Mouse (Mus musculus): ENCODE data around the gene Sept9.

The Sept9 gene

DNA sequence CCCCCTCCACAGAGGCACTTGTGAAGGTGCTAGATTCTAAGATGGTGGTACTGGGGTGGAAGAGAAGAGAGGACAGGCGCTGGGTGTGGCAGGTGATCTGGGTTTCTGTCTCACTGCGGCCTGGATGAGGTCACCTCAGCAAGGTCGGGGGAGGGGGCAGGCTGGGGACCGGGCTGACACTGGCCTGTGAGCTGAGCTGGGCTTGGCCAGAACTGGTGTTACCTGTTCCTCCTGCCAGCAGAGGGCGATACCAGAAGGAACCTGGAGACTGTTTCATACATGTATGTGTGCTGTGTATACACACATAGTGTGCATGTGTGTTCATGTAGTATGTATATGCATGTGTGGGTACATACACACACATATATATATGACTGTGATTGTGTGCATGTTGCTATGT, 23.2 kb upstream of the Sept9 start:
- peak; percentile 29 for DNase-seq (ENCODE audit: low spot score)

DNA sequence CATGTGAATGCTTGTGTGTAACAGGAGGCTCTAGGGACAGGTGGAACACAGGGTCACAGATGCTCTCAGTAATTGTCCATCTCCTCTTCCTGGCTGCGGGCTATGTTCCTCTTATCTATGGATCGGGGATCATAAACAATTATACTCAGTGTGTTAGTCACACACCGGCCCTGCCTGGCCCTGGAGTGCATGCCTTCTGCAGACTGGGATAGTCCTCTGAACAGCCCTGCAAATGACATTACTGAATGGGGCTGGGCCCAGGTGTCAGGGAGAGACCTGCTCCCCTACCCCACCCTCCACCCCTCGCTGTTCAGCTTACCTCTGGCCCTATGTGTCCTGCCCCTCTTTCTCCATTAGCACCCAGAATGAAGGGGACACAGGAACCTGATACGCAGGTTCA, 22.6 kb upstream of the Sept9 start:
- no peak for DNase-seq (ENCODE audit: low spot score)

DNA sequence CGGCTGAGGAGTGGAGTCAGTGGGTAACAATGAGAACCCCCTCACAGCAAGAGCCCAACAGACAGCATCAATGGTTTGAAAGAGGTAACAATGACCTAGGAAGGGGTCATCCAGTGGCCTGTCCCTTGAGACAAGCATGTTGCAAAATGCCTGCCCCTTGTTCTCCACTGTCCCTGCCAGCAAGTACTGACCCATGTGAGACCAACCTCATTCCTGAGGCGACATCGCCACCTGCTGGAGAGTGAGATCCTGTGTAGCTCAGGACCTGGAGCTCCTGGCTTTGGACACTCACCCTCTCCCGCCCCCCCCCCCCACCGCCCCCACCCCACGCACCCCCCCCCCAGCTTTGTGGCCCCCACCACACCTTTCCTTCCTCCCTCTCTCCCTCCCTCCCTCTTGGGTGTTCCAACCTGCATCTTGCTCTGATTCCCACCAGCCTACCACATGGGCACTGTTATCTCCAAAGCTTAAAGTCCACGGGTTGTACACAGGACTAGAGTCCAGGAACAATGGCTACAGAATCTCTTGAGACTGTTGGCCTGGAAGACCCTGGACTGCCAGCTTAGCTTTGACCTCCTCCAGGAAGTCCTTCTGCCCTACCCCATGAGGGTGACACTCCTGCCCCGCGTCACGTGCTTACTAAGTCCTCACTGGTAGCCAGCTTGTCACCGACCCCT, 22.0 kb upstream of the Sept9 start:
- DNase-seq (ENCODE audit: low spot score), result peak; percentile 91

DNA sequence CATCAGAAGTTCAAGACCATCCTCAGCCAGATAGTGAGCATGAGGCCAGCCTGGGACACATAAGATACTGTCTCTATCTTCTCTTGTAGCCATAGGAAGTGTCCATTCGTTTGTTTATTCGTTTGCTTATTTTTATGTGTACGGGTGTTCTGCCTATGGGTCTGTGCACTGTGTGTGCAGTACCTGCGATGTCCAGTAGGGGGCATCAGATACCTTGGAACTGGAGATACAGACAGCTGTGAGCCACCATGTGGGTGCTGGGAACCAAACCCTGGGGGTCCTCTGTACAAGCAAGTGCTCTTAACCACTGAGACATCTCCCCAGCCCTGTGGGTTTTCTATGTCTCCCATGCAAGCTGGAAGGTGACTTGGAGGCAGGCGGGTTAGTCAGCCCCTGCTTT, 19.6 kb upstream of the Sept9 start:
- no peak for DNase-seq (ENCODE audit: low spot score)

DNA sequence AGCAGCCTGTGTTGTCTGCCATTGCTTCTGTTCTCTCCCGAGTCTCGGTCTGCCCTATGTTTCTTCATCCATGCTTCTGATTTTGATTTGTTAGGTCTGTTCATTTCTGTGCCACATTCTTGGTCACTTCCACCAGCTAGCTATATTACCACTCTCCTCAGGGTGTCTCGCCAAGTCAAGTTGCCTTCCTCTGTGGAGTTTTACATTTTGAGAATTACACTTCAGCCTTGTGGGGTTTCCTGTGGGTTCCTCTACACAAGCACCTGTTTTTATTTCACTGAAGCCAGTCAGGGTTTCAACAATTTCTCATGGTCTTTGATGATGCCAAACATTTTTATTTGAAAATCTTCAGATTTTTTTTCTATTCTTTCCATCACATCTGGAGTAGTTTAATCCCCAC, 16.7 kb upstream of the Sept9 start:
- no peak for DNase-seq (ENCODE audit: low spot score)

DNA sequence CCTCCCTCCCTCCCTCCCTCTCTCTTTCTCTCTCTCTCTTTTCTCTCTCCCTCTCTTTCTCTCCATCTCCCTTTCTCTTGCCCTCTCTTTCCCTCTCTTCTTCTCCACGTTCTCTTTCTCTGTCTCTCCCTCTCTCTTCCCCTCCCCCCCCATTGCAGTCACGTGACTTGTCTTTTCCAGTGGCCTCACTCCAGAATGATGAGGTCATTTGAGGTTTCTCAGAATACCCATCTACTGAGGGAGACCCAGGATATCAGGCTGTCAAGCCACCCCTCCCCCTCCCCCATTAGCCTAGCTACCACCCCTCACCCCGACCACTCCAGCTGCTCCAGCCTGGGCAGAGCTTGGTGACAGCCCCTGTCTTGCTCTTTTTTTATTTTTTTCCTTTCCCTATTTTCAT, 16.2 kb upstream of the Sept9 start:
- DNase-seq (ENCODE audit: low spot score), result no peak

DNA sequence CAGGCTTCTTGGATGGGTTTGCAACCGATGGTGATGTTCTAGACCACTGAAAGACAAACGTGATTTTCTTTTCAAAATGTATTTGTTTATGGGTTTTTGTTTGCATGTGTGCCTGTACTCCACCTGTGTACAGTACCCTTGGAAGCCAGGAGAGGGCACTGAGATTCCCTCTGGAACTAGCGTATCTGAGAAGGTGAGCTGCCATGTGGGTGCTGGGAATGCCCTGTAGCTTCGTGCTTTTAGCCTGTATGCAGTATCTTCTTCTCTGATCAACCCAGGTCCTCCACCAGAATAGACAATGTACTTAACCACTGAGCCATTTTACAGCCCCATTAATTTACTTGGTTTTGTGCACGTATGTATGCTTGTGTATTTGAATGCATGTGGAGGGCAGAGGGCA, 15.6 kb upstream of the Sept9 start:
- DNase-seq (ENCODE audit: low spot score), result no peak

DNA sequence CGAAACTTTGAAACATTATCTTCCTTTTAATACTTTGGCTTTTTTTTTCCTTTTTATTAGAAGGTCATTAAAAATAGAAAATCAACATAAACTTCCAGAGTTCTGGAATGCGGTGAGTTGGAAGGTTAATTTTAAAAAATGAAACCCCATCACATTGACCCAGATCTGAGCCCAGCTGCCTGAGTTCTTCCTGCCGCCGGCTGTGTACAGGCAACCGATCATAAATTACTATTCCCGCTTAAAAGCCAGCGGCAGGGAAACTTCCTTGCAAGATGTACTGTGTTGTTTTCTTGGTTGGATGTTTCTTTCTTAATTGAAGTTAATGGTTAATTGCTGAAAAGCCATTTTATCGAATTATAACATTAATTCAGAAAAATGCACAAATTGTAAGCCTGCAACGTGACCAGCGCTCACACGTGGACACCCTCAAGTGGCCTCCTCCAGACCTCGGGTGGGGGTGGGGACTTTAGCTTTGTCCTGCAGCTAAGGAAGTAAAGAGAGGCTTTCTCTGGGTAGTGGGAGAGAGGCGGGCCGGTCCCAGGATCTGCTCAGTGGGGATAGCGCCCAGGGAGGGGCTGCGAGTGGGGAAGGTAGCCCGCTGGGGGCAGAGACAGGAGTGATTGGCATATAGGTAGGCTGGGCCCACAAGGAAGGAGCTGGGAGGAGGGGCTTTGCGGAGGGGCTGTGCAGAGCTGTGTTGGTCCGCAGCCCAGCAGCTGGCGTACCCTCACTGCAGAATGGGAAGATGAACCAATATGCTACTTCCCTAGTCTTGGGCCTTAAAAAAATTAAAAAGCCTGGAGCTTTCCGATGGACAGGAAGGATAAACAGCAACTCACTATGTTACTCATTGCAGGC, 14.2 kb upstream of the Sept9 start:
- no peak for DNase-seq (ENCODE audit: low spot score)

DNA sequence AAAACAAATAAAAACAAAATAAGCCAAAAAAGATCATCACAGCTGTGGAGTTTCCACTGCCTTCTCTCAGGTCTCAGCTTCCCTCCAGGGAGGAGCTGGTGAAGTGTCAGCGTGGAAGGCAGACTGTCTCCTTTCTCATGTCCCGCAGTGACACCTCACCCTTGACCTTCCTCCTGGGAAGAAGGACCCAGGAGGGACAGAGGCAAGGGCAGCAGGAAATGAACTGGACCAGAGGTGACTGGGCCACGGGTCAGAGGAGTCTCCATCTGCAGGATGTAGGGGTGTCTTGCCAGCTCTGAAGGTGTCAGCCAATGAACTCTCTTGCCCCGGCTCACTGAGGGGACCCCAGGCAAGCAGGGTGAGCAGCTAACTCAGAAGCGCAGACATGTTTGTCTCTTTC, 7.9 kb upstream of the Sept9 start:
- DNase-seq (ENCODE audit: low spot score), result no peak

DNA sequence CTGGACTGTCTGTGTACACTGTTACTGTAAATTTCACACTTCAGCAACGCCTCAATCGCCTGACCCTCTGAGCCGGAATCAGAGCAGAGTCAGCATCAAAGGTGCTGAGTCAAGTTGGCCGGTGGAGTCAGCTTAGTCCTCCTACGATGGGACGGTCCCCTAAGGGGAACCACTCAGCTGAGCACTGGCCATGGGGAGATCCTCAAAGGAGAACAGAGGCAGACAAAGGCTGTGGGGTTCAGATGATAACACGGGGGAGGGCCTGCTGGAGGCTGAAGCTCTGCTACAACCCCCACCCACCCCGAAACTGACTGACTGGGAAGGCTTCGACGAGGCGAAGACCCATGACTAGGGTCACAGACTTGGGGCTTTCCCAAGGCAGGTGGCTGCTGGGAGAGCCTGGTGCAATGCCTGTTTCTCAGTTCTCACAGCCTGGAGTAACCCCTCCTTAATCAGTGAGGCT, 5.0 kb upstream of the Sept9 start:
- DNase-seq (ENCODE audit: low spot score), result no peak

DNA sequence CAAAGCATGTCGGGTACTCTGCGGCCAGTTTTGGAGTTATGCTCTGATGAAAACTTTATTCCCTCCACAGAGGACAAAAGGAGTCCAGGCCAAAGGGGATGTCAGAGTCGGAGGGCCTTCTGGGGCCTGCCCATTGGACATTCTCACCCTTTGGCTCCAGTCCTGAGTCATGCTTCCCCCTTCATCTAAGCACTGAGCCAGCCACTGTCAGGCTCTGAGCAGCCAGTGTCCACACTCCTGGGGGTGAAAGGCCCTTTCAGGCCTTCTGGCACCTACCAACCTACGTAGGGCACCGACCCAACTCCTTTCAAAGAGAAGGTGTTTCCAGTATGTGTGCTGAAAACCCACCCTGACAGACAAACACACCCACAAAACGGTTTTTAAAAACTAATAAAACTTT, 3.8 kb upstream of the Sept9 start:
- DNase-seq (ENCODE audit: low spot score), result no peak

DNA sequence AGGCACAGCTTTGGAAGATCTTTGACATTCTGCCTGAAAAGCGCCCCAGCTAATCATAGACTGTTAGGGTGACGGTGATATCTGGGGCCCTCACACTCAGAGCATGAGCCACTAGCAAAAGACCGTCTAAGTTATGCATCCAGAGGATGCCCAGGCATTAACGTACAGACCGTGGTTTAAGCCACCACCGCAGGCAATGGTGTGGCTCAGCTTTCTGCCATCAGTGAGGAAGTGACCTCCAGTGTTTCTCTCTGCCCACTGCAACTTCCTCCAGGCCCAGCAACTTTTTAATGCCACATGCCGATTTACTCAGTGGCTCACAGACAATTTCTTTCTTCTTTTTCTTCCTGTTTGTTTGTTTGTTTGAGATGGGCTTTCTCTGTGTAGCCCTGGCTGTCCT, 2.8 kb upstream of the Sept9 start:
- DNase-seq (ENCODE audit: low spot score), result no peak

DNA sequence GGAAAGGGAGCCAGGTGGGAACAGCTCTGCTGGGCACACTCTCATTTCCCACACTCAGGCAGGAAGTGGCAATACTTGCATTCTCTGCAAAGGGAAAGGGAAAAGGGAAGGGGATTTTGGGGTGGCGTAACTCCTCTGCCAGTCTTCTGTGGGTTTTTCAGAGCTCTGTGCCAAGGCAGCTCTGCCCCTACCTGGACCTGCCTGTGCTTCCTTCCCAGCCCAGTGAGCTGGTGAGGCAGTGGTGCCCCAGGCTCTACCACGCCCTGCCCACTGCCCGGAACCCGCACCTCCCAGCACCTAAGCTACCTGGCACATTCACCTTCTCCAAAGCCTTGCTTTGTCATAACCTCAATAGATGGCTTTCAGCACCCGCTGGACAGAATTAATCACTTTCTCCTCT, 1.3 kb upstream of the Sept9 start:
- DNase-seq (ENCODE audit: low spot score), result no peak

DNA sequence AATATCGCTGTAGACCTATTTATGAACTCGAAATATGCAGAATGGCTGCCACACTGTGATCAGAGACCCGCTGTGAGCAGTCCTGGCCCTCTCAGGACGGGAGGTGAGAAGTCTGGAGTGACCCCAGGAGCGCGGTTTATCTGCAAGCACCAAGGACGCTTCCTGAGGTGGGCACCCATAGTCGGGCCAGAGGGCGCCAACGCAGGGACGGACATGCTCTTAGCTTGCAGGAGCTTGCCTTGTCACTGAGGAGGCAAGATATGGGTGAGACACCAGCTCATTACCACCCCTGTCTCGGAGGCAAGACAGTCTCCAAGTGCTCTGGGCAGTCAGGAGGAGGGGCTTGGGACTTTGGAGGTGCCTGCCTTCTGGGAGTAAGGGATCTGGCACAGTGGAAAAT, 2.4 kb downstream of the Sept9 start:
- no peak for DNase-seq (ENCODE audit: low spot score)

DNA sequence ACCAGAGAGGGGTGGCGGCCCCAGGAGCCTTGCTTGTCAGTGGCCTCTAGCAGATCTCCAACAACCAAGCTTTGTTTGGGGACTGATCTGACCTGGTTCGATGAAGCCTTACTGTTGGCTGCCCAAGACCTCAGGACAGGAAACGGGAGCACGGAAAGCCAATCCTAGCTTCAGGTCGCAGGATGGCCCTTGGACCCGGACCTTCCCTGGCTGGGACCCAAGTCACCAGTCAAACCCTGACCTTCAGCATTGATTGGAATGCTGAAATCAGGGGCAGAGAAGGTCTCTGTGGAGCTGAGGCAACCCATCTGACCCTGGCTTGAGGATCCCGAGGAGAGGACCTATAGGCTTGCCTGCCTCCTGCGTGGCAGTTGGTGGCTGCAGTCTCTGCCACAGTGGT, 5.1 kb downstream of the Sept9 start:
- no peak for DNase-seq (ENCODE audit: low spot score)

DNA sequence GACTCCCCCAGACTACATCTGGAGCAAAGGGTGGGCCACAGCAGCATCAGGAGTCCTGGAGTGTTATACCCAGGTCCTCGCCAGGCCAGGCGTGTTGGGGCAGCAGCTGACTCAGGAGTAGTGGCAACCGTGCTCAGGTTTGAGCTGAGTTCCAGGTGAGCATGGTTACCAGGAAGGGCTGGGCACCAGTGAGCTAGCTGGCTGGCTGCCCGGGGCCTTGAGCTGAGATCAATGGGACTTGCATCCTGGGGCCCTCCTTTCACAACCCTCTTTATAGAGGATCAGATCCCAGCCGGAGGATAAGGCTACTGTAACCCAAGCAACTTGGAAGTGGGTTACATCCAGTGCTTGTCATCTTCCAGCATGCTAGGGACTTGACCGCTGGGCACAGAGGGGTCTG, 5.6 kb downstream of the Sept9 start:
- peak; percentile 18 for DNase-seq (ENCODE audit: low spot score)

DNA sequence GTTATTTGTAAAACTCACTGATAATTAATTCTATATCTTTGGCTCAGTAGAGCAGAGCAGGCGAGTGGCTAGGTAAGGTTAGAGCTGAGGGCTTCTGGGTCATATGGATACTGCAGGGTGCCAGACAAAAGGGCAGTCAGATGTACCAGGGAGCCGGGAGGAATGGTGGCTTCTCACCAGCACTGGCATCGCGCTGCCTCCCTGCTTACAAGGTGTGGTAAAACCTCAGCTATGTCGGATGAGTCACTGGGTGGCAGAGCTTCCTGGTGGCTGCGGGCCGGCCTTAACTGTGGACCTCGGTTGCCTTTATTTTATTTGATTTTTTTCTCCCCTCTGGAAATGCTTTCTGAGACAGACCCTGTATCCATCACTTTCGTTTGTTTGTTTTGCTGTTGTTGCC, 6.0 kb downstream of the Sept9 start:
- DNase-seq (ENCODE audit: low spot score), result no peak

DNA sequence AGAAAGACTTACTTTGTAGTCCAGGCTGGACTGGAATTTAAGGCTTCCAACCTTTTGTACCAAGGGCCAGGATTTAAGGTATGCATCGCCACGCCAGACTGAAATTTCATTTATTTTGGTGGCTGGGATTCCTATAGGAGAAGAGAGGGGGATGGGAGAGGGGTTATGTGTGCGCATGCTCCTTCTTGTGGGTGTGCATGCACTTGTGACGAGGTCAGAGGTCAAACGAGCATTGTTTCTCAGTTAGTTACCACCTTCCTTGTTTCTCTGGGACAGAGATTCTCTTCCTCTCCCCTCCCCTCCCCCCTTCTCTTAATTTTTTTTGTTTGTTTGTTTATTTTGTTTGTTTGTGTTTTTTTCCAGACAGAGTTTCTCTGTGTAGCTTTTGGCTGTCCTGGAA, 8.0 kb downstream of the Sept9 start:
- no peak for DNase-seq (ENCODE audit: low spot score)

DNA sequence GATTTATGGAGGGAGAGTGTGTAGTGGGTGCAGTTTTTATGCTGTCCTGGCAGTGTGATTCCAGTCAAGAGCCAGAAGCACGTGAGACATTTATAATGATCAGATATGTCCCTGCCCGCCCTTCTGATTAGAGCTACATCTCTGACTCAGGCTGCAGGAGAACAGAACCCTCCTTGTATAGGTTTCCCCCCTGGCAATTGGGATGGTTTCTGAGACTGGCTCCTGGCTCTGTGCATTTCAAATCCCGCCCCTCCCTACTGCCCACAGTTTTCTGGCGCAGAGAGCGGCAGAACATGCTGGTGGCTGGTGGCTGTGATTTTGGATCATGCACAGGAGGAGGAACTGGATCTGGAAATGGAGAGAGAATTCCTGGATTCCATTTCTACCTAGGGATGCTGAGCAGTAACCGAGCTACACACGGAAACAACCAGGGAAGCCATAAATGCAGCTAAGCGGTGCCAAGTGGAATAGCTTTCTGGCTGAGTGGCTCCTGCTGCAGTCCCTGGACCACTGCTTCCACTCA, 8.8 kb downstream of the Sept9 start:
- no peak for DNase-seq (ENCODE audit: low spot score)

DNA sequence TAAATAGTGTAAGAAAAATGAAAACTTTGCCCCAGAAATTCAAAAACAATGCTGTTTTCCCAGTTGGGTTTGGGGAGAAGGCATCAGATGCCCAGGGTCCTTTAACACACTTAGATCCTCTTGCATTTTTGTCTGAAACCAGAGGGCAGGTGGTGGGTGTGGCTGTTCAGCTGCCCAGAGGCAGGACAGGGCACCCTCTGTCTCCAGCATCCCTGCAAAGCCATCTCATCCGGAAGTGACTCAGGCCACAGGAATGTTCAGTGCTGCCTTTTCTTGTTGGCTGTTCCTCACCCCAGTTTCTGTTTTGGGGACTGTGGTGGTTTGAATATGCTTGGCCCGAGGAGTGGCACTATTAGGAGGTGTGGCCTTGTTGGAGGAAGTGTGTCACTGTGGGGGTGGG, 17.3 kb downstream of the Sept9 start:
- DNase-seq (ENCODE audit: low spot score), result no peak

DNA sequence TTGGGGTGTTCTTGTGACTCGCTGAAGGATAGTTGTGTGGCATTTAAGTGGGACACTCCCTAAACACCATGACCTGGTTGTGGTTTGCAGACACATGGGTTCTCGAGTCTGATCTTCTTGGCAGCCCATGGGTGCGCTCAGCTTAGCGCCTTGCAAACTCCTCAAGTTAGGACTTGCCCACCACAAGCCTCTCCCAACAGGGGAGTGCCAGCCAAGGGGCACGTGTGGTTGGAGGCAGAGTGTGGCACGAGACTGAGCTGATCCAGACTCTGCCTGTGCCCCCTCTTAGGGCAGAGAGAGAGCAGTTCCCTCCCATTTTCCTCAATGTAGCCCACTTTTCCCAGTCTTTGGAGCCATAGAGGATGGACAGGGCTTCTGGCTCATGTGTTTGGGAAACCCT, 18.6 kb downstream of the Sept9 start:
- no peak for DNase-seq (ENCODE audit: low spot score)

DNA sequence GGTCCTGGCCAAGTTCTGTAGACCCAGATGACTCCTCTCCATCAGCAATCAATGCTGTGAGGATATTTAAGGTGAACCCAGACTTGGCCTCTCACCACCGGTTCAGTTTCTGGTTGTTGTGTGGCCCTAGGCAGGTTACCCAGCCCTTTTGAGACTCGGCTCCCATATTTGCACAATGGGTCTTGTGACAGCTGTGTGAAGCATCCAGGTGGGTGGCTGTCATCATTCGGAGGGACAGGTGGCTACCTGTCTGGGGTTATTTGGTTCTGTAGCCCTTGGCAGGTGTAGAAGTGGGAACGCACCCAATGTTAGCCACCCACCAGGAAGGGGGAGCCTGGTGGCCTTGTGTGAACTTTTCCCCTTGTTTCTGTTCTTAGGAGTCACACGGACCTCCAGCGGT, 19.0 kb downstream of the Sept9 start:
- DNase-seq (ENCODE audit: low spot score), result no peak

DNA sequence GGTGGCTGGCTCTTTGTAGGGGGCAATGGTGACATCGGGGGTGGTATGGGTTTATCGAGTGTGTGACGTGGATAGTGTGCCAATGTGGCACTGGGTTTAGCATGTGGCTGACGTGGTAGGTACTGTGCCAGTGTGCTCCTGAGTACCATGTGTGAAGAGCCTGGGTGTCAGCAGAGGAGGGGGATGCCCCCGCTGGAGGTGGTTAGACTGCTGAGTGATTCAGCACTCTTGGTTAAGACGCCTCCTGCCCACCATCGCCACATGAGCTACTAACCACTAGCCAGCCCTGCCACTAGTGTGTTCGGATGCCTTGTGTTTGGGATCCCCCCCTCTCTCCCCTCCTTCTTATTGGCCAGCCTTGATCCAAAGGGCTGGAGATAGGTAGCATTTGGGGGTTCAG, 21.3 kb downstream of the Sept9 start:
- DNase-seq (ENCODE audit: low spot score), result no peak

DNA sequence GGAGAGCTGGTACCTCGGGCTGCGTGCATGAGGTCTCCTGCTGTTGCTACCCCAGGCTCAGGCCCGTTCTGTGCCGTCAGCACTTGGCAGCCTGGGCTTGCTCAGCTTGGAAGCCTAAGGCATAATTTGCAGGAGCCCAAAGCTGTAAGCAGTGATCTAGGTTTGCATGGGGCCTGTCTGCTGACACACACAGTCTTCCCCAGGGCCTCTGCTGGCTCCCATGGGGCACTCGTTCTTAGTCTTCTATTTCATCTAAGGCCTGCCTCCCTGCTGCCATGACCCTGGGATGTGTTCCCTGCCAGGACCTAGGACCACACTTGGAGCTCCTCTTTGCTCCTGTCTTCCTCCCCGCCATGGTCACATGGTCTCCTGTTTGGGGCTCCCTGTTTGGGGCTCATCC, 21.7 kb downstream of the Sept9 start:
- DNase-seq (ENCODE audit: low spot score), result no peak
